Mouse (Mus musculus): ENCODE measurements around the gene Cd164l2. TPM values are rescaled to one million over a fixed set of nuclear protein-coding genes. Genes with fewer than 3 reads are reported as not detected.
A peak's percentile ranks its signal among the peaks of the same experiment; 100 is the strongest.

Gene Cd164l2
- total RNA-seq, 1 experiment: 2.2 TPM

DNA sequence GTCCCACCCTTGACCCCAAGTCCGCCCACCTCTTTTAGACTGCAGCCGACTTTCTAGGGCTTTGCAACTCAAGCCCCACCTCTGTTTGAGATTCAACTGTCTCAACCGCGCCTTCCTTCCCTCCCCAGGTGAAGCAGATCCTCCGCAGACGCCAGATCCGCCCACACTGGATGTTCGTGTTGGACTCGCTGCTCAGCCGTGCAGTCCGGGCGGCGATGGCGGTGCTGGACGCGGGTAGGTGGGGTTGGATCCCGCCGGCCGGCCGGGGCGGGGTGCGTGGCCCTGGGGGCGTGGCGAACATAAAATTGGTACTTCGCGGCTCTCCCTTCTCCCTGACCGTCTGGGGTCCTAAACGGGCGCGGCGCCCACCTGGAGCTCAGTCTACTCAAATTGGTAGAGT is 39.3 kb downstream of the Cd164l2 start:
- Histone ChIP-seq H3K9ac (ENCODE audit: insufficient read depth, low read depth, low read length, poor library complexity, severe bottlenecking) (peak overlapping the region; percentile 52; the same call in 1 of the 2 replicates), H3K4me1 (ENCODE audit: control insufficient read depth in 2 of 2, insufficient read depth in 2 of 2, low read length in 2 of 2, poor library complexity in 1 of 2) (peaks cover 0 to 16% of the 10 kb centered on the region in 2 experiments; a peak in 2 of 4 replicates), H3K36me3 (ENCODE audit: control insufficient read depth, insufficient read depth, low read length, poor library complexity, severe bottlenecking) (no peaks in the 10 kb centered on the region), H3K4me3 (ENCODE audit: insufficient read depth in 1 of 2, low read depth in 1 of 2, low read length in 2 of 2, poor library complexity in 1 of 2, severe bottlenecking in 1 of 2) (peak overlapping the region; percentile 26 to 52), H3K27ac (ENCODE audit: insufficient read depth, low read depth, low read length, poor library complexity, severe bottlenecking) (no peak overlapping the region), H3K9me3 (ENCODE audit: control insufficient read depth, insufficient read depth, low read depth, low read length) (no peaks in the 10 kb centered on the region)
- in situ Hi-C loops (cut with MboI; ENCODE audit: low sequenced_read_pairs in 2 of 2, unreplicated experiment in 2 of 2): no loop called here
- no peak for TF ChIP-seq ZNF384 (IDR thresholded peaks at IDR 0.05; ENCODE audit: low read depth, low read length)
- no peak for TF ChIP-seq CHD2 (IDR thresholded peaks at IDR 0.05; ENCODE audit: low read depth, low read length)
- no peak for TF ChIP-seq MAFK (IDR thresholded peaks at IDR 0.05; ENCODE audit: insufficient read depth, low read depth, low read length)
- no peak for TF ChIP-seq HCFC1 (IDR thresholded peaks at IDR 0.05; ENCODE audit: borderline replicate concordance, insufficient read depth, low read length)
- no peak for TF ChIP-seq ZC3H11A (IDR thresholded peaks at IDR 0.05; ENCODE audit: borderline replicate concordance, low read depth, low read length)
- no peak for DNase-seq (ENCODE audit: low read depth, low spot score)

GRCm38 (mm10) chr4:133252089-133252488 is 40.2 kb downstream of the Cd164l2 start:
- no peak overlapping the region for H3K9ac ChIP-seq (ENCODE audit: insufficient read depth, low read depth, low read length, poor library complexity, severe bottlenecking)
- no peaks in the 10 kb centered on the region for H3K36me3 ChIP-seq (ENCODE audit: control insufficient read depth, insufficient read depth, low read length, poor library complexity, severe bottlenecking)
- TF ChIP-seq CHD2 (IDR thresholded peaks at IDR 0.05; ENCODE audit: low read depth, low read length): no peak
- TF ChIP-seq ZC3H11A (IDR thresholded peaks at IDR 0.05; ENCODE audit: borderline replicate concordance, low read depth, low read length): no peak
- TF ChIP-seq MAFK (IDR thresholded peaks at IDR 0.05; ENCODE audit: insufficient read depth, low read depth, low read length): no peak
- no peak for TF ChIP-seq HCFC1 (IDR thresholded peaks at IDR 0.05; ENCODE audit: borderline replicate concordance, insufficient read depth, low read length)
- TF ChIP-seq ZNF384 (IDR thresholded peaks at IDR 0.05; ENCODE audit: low read depth, low read length): no peak
- no peak overlapping the region for H3K4me3 ChIP-seq (ENCODE audit: insufficient read depth in 1 of 2, low read depth in 1 of 2, low read length in 2 of 2, poor library complexity in 1 of 2, severe bottlenecking in 1 of 2)
- no peak overlapping the region for H3K27ac ChIP-seq (ENCODE audit: insufficient read depth, low read depth, low read length, poor library complexity, severe bottlenecking)
- H3K4me1 ChIP-seq (ENCODE audit: control insufficient read depth in 2 of 2, insufficient read depth in 2 of 2, low read length in 2 of 2, poor library complexity in 1 of 2): peaks cover 0 to 14% of the 10 kb centered on the region in 2 experiments; a peak in 2 of 4 replicates
- DNase-seq (ENCODE audit: low read depth, low spot score): no peak
- no peaks in the 10 kb centered on the region for H3K9me3 ChIP-seq (ENCODE audit: control insufficient read depth, insufficient read depth, low read depth, low read length)
- in situ Hi-C loops (cut with MboI; ENCODE audit: low sequenced_read_pairs in 2 of 2, unreplicated experiment in 2 of 2): no loop called here

DNA sequence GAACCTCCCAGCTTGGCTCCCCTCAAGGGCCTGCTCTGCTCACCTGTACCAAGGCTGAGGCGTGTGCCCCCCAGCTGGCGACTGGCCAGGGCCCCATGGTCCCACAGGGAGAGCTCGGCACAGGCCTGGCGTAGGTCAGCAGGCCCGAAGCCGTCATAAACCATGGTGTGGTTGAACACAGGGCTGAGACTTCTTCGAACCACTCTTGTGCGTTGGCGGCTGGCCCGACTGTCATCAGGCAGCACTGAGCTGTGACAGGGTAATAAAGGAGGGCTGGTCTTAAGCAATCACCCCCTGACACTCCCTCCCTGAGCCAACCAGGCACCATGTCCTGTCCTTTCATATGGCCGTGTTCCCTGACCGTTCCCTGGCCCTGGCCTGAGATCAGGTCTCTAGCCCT is 41.5 kb downstream of the Cd164l2 start:
- TF ChIP-seq MAFK (IDR thresholded peaks at IDR 0.05; ENCODE audit: insufficient read depth, low read depth, low read length): no peak
- TF ChIP-seq CHD2 (IDR thresholded peaks at IDR 0.05; ENCODE audit: low read depth, low read length): no peak
- TF ChIP-seq ZNF384 (IDR thresholded peaks at IDR 0.05; ENCODE audit: low read depth, low read length): no peak
- TF ChIP-seq ZC3H11A (IDR thresholded peaks at IDR 0.05; ENCODE audit: borderline replicate concordance, low read depth, low read length): no peak
- no peak for TF ChIP-seq HCFC1 (IDR thresholded peaks at IDR 0.05; ENCODE audit: borderline replicate concordance, insufficient read depth, low read length)
- H3K4me3 ChIP-seq (ENCODE audit: insufficient read depth in 1 of 2, low read depth in 1 of 2, low read length in 2 of 2, poor library complexity in 1 of 2, severe bottlenecking in 1 of 2): no peak overlapping the region
- no peaks in the 10 kb centered on the region for H3K9me3 ChIP-seq (ENCODE audit: control insufficient read depth, insufficient read depth, low read depth, low read length)
- H3K36me3 ChIP-seq (ENCODE audit: control insufficient read depth, insufficient read depth, low read length, poor library complexity, severe bottlenecking): no peaks in the 10 kb centered on the region
- in situ Hi-C loops (cut with MboI; ENCODE audit: low sequenced_read_pairs in 2 of 2, unreplicated experiment in 2 of 2): no loop called here
- H3K27ac ChIP-seq (ENCODE audit: insufficient read depth, low read depth, low read length, poor library complexity, severe bottlenecking): no peak overlapping the region
- H3K9ac ChIP-seq (ENCODE audit: insufficient read depth, low read depth, low read length, poor library complexity, severe bottlenecking): no peak overlapping the region
- H3K4me1 ChIP-seq (ENCODE audit: control insufficient read depth in 2 of 2, insufficient read depth in 2 of 2, low read length in 2 of 2, poor library complexity in 1 of 2): peaks cover 0 to 22% of the 10 kb centered on the region in 2 experiments; a peak in 2 of 4 replicates
- no peak for DNase-seq (ENCODE audit: low read depth, low spot score)

DNA sequence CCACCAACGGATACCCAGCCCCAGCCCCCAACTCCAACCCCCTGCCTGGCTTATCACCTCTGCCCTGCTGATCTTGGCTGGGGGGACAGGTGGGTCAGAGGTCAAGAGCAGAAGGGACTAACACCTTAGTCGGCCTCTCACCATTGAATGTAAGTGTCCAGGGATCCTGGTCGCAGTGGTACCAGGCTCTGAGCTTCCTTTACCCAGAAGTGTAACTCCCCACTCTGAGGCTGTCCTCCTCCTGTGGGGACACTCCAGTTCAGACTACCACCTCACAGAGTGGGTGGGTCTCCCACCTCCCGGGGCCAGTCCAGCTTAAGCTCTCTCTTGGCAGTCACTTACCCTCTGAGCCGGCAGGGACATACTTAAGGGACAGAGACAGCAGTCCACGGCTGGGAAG is 43.5 kb downstream of the Cd164l2 start:
- Histone ChIP-seq H3K4me1 (ENCODE audit: control insufficient read depth in 2 of 2, insufficient read depth in 2 of 2, low read length in 2 of 2, poor library complexity in 1 of 2) (peaks cover 0 to 12% of the 10 kb centered on the region in 2 experiments; a peak in 1 of 4 replicates), H3K36me3 (ENCODE audit: control insufficient read depth, insufficient read depth, low read length, poor library complexity, severe bottlenecking) (no peaks in the 10 kb centered on the region), H3K27ac (ENCODE audit: insufficient read depth, low read depth, low read length, poor library complexity, severe bottlenecking) (no peak overlapping the region), H3K9ac (ENCODE audit: insufficient read depth, low read depth, low read length, poor library complexity, severe bottlenecking) (no peak overlapping the region), H3K4me3 (ENCODE audit: insufficient read depth in 1 of 2, low read depth in 1 of 2, low read length in 2 of 2, poor library complexity in 1 of 2, severe bottlenecking in 1 of 2) (no peak overlapping the region), H3K9me3 (ENCODE audit: control insufficient read depth, insufficient read depth, low read depth, low read length) (no peaks in the 10 kb centered on the region)
- TF ChIP-seq ZC3H11A (IDR thresholded peaks at IDR 0.05; ENCODE audit: borderline replicate concordance, low read depth, low read length): no peak
- no peak for TF ChIP-seq HCFC1 (IDR thresholded peaks at IDR 0.05; ENCODE audit: borderline replicate concordance, insufficient read depth, low read length)
- TF ChIP-seq MAFK (IDR thresholded peaks at IDR 0.05; ENCODE audit: insufficient read depth, low read depth, low read length): no peak
- no peak for TF ChIP-seq ZNF384 (IDR thresholded peaks at IDR 0.05; ENCODE audit: low read depth, low read length)
- DNase-seq (ENCODE audit: low read depth, low spot score): no peak
- in situ Hi-C loops (cut with MboI; ENCODE audit: low sequenced_read_pairs in 2 of 2, unreplicated experiment in 2 of 2): no loop called here

- peaks cover 0 to 11% of the 10 kb centered on the region in 2 experiments; a peak in 1 of 4 replicates for H3K4me1 ChIP-seq (ENCODE audit: control insufficient read depth in 2 of 2, insufficient read depth in 2 of 2, low read length in 2 of 2, poor library complexity in 1 of 2)
- no peak overlapping the region for H3K27ac ChIP-seq (ENCODE audit: insufficient read depth, low read depth, low read length, poor library complexity, severe bottlenecking)
- peak; percentile 47 for DNase-seq (ENCODE audit: low read depth, low spot score)
- no peaks in the 10 kb centered on the region for H3K36me3 ChIP-seq (ENCODE audit: control insufficient read depth, insufficient read depth, low read length, poor library complexity, severe bottlenecking)
- in situ Hi-C loops (cut with MboI; ENCODE audit: low sequenced_read_pairs in 2 of 2, unreplicated experiment in 2 of 2): no loop called here
- peak overlapping the region; percentile 49 to 55 for H3K4me3 ChIP-seq (ENCODE audit: insufficient read depth in 1 of 2, low read depth in 1 of 2, low read length in 2 of 2, poor library complexity in 1 of 2, severe bottlenecking in 1 of 2)
- no peak for TF ChIP-seq ZC3H11A (IDR thresholded peaks at IDR 0.05; ENCODE audit: borderline replicate concordance, low read depth, low read length)
- TF ChIP-seq MAFK (IDR thresholded peaks at IDR 0.05; ENCODE audit: insufficient read depth, low read depth, low read length): no peak
- no peak for TF ChIP-seq HCFC1 (IDR thresholded peaks at IDR 0.05; ENCODE audit: borderline replicate concordance, insufficient read depth, low read length)
- 0 out of 2 replicates have a peak, but pooled peaks have one; percentile 37 for TF ChIP-seq CHD2 (IDR thresholded peaks at IDR 0.05; ENCODE audit: low read depth, low read length)
- no peak for TF ChIP-seq ZNF384 (IDR thresholded peaks at IDR 0.05; ENCODE audit: low read depth, low read length)
- no peaks in the 10 kb centered on the region for H3K9me3 ChIP-seq (ENCODE audit: control insufficient read depth, insufficient read depth, low read depth, low read length)
- peak overlapping the region; percentile 36; the same call in 1 of the 2 replicates for H3K9ac ChIP-seq (ENCODE audit: insufficient read depth, low read depth, low read length, poor library complexity, severe bottlenecking)
These were observed 44.9 kb downstream of the Cd164l2 start for GRCm38 (mm10) chr4:133256820-133257219.
